Mouse (Mus musculus) C2C12 (cell line): Measurements from ENCODE around the gene H2-DMb2. TPM values are rescaled to one million over a fixed set of nuclear protein-coding genes. Genes with fewer than 3 reads are reported as not detected.

Source experiments
- H3K27me3 ChIP-seq: one replicate; pipeline ENCODE4 v1.6.1; 2011; ENCODE audit not compliant: control insufficient read depth, insufficient read depth, insufficient read length
- H3K36me3 ChIP-seq: one replicate; pipeline ENCODE4 v1.6.1; 2011; ENCODE audit not compliant: control insufficient read depth, insufficient read depth
- H3K4me3 ChIP-seq: one replicate; pipeline ENCODE4 v1.5.1; 2011; ENCODE audit warnings: mild to moderate bottlenecking, control low read depth; ENCODE audit not compliant: poor library complexity, insufficient read depth, severe bottlenecking
- H3K79me2 ChIP-seq: one replicate; pipeline ENCODE4 v1.6.1; 2011; ENCODE audit not compliant: control insufficient read depth, insufficient read depth
- H3K79me3 ChIP-seq: one replicate; pipeline ENCODE4 v1.6.1; 2011; ENCODE audit warnings: low read depth, control low read depth
- H3ac ChIP-seq: one replicate; pipeline ENCODE3; 2011; ENCODE audit warnings: low read depth; ENCODE audit not compliant: control insufficient read depth, insufficient read length
- CEBPB ChIP-seq: IDR thresholded peaks from one replicate; pipeline ENCODE4 v1.6.1; 2011; ENCODE audit warnings: low read depth, mild to moderate bottlenecking, control low read depth, moderate library complexity
- CTCF ChIP-seq: IDR thresholded peaks from one replicate; pipeline ENCODE4 v1.5.1; 2011; ENCODE audit not compliant: control insufficient read depth, insufficient read depth, insufficient read length
- FOSL1 ChIP-seq: IDR thresholded peaks from one replicate; pipeline ENCODE4 v1.8.0; 2011; ENCODE audit warnings: mild to moderate bottlenecking, low read length; ENCODE audit not compliant: poor library complexity, insufficient read depth, severe bottlenecking
- MAX ChIP-seq: IDR thresholded peaks from one replicate; pipeline ENCODE4 v1.6.1; 2011; ENCODE audit warnings: mild to moderate bottlenecking, control low read depth
- MYOD1 ChIP-seq: IDR thresholded peaks from one replicate; pipeline ENCODE4 v1.6.1; 2011; ENCODE audit warnings: low read depth; ENCODE audit not compliant: control insufficient read depth, insufficient read length
- MYOG ChIP-seq: IDR thresholded peaks from one replicate; pipeline ENCODE4 v1.6.1; 2011; ENCODE audit not compliant: control insufficient read depth, insufficient read length; ENCODE audit errors: extremely low read depth
- USF1 ChIP-seq: IDR thresholded peaks from one replicate; pipeline ENCODE4 v1.6.1; 2011; ENCODE audit warnings: low read depth, mild to moderate bottlenecking, control low read depth, moderate library complexity
- polyA plus RNA-seq: library from polyadenylated mRNA; unstranded; fragments of >200 nt; fragmentation: generic; extraction: Trizol; gene quantifications from one replicate; pipeline ENCODE4 v1.2.1, GENCODE M21; 2012; ENCODE audit warnings: missing spikeins

Gene H2-DMb2
- polyA plus RNA-seq, 1 experiment, result not detected

GRCm38 (mm10) chr17:34108460-34108859, 34.6 kb upstream of the H2-DMb2 start:
- TF ChIP-seq MYOD1, result no peak
- no peak for TF ChIP-seq CTCF
- no peak for TF ChIP-seq CEBPB
- TF ChIP-seq FOSL1, result no peak
- no peak for TF ChIP-seq USF1
- TF ChIP-seq MYOG, result no peak
- TF ChIP-seq MAX, result no peak
- Histone ChIP-seq H3K27me3 (no peaks in the 10 kb centered on the region), H3K36me3 (peaks cover 43% of the 10 kb centered on the region), H3K4me3 (no peak overlapping the region), H3K79me2 (peaks cover 15% of the 10 kb centered on the region), H3K79me3 (peaks cover 2% of the 10 kb centered on the region), H3ac (no peak overlapping the region)

- TF ChIP-seq FOSL1, result no peak
- TF ChIP-seq MYOG, result no peak
- TF ChIP-seq CTCF, result no peak
- TF ChIP-seq USF1, result no peak
- TF ChIP-seq CEBPB, result no peak
- no peak for TF ChIP-seq MYOD1
- TF ChIP-seq MAX, result no peak
- peaks cover 51% of the 10 kb centered on the region for H3K36me3 ChIP-seq
- no peak overlapping the region for H3ac ChIP-seq
- H3K79me2 ChIP-seq, result peaks cover 23% of the 10 kb centered on the region
- peaks cover 10% of the 10 kb centered on the region for H3K79me3 ChIP-seq
- no peaks in the 10 kb centered on the region for H3K27me3 ChIP-seq
- no peak overlapping the region for H3K4me3 ChIP-seq
Observed at GRCm38 (mm10) chr17:34109038-34109805, 33.9 kb upstream of the H2-DMb2 start.

GRCm38 (mm10) chr17:34109806-34110195, 33.3 kb upstream of the H2-DMb2 start:
- Histone ChIP-seq H3K79me2 (peaks cover 29% of the 10 kb centered on the region), H3K79me3 (peaks cover 15% of the 10 kb centered on the region), H3K27me3 (no peaks in the 10 kb centered on the region), H3ac (no peak overlapping the region), H3K4me3 (no peak overlapping the region), H3K36me3 (peaks cover 57% of the 10 kb centered on the region)
- TF ChIP-seq CTCF, result no peak
- TF ChIP-seq MYOG, result no peak
- no peak for TF ChIP-seq USF1
- TF ChIP-seq FOSL1, result no peak
- TF ChIP-seq MAX, result no peak
- no peak for TF ChIP-seq CEBPB
- TF ChIP-seq MYOD1, result no peak

GRCm38 (mm10) chr17:34110309-34110708, 32.8 kb upstream of the H2-DMb2 start:
- Histone ChIP-seq H3ac (no peak overlapping the region), H3K36me3 (peaks cover 62% of the 10 kb centered on the region), H3K4me3 (no peak overlapping the region), H3K27me3 (no peaks in the 10 kb centered on the region), H3K79me3 (peaks cover 20% of the 10 kb centered on the region), H3K79me2 (peaks cover 34% of the 10 kb centered on the region)
- TF ChIP-seq USF1 (no peak), FOSL1 (no peak), CEBPB (no peak), CTCF (no peak), MYOG (no peak), MAX (no peak), MYOD1 (no peak)

GRCm38 (mm10) chr17:34114114-34114513, 29.0 kb upstream of the H2-DMb2 start:
- H3K27me3 ChIP-seq, result no peaks in the 10 kb centered on the region
- H3K36me3 ChIP-seq, result peaks cover 97% of the 10 kb centered on the region
- peaks cover 72% of the 10 kb centered on the region for H3K79me2 ChIP-seq
- TF ChIP-seq MAX (no peak), CEBPB (no peak), CTCF (no peak), FOSL1 (no peak), USF1 (no peak)
- no peak overlapping the region for H3K4me3 ChIP-seq
- H3ac ChIP-seq, result no peak overlapping the region
- peaks cover 57% of the 10 kb centered on the region for H3K79me3 ChIP-seq
